Mouse (Mus musculus) Patski (cell line): ENCODE results near the gene Fam240a. TPM values are rescaled to one million over a fixed set of nuclear protein-coding genes. Genes with fewer than 3 reads are reported as not detected.
A peak's percentile ranks its signal among the peaks of the same experiment; 100 is the strongest.

Source experiments
- ATAC-seq: fragments of 100-300 bp; one replicate; pipeline ENCODE4 v1.8.0; 2021
- CTCF ChIA-PET: fragments of 350-600 bp; sonication (Branson Sonifier 250); formaldehyde crosslinking; loops from one replicate; lab custom pipeline; 2022; ENCODE audit warnings: inconsistent platforms; lab: Charles Lee
- POLR2A ChIA-PET: fragments of 350-600 bp; sonication (Branson Sonifier 250); formaldehyde crosslinking; loops from one replicate; lab custom pipeline; 2022; ENCODE audit warnings: antibody characterized with exemption, inconsistent platforms; lab: Charles Lee
- DNase-seq: peaks from one replicate; pipeline ENCODE4 v3.0.0-alpha.2; 2011; ENCODE audit warnings: low read depth, low spot score
- H3K27me3 ChIP-seq: fragments of 371-371 bp; one replicate; pipeline ENCODE4 v1.5.1; 2021
- CTCF ChIP-seq: fragments of 100-300 bp; IDR thresholded peaks from one replicate; pipeline ENCODE4 v1.5.1; 2021
- in situ Hi-C: fragments of 300-500 bp; cut with MboI; formaldehyde crosslinking; loops from 3 replicates; pipeline ENCODE4 v1.11.1; 2018; ENCODE audit warnings: low pct_unique_long_range_greater_than_20kb, mixed read lengths
- polyA plus RNA-seq: library from polyadenylated mRNA; unstranded; gene quantifications from one replicate; pipeline ENCODE4 v1.2.3, GENCODE M21; 2021

The Fam240a gene
- polyA plus RNA-seq, 1 experiment from 2014 or later, result not detected

- POLR2A ChIA-PET, result interaction anchor here (0.9 kb wide), 1 partner anchor 15 kb away, joined by 3 read pairs; no protein-coding TSS in a partner anchor
- in situ Hi-C loops, result no loop called here
- no peak for ATAC-seq
Observed at GRCm38 (mm10) chr9:110895507-110895906, 21.2 kb downstream of the Fam240a start.

DNA sequence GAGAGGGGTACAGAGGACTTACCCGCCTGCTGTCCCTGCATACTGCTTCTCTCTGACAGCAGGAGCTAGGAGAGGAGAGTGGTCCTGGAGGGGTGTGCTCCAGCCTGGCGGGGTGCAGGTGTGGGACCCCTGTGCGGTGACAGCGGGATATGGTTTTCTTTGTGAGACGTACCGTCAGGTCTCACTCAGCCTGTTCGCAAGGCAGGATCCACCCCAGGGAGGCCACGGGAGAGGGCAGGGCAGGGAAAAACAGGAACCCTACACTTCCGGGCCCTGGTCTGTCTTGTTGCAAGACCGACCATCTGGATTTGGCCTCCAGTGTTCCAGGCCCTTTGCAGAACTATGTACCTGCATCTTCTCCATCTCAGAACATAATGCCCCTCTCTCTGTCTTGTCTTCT is 23.2 kb downstream of the Fam240a start:
- ATAC-seq (no peak), DNase-seq (no peak)
- no peak for TF ChIP-seq CTCF
- in situ Hi-C loops, result no loop called here
- H3K27me3 ChIP-seq, result no peaks in the 10 kb centered on the region
- POLR2A ChIA-PET, result no interaction called here
- CTCF ChIA-PET, result no interaction called here

More at GRCm38 (mm10) chr9:110895507-110895906, 21.2 kb downstream of the Fam240a start:
- CTCF ChIA-PET, result interaction anchor here (1.0 kb wide), 1 partner anchor 48 kb away, joined by 3 read pairs; no protein-coding TSS in a partner anchor
- H3K27me3 ChIP-seq, result no peaks in the 10 kb centered on the region
- TF ChIP-seq CTCF, result no peak
- no peak for DNase-seq

- ChIA-PET CTCF (interaction anchor here (1.9 kb wide), 1 partner anchor 30 kb away, joined by 7 read pairs; no protein-coding TSS in a partner anchor), POLR2A (no interaction called here)
- no peaks in the 10 kb centered on the region for H3K27me3 ChIP-seq
- TF ChIP-seq CTCF, result no peak
- ATAC-seq (no peak), DNase-seq (no peak)
- in situ Hi-C loops, result no loop called here
Observed at GRCm38 (mm10) chr9:110892552-110892951, 24.1 kb downstream of the Fam240a start.

DNA sequence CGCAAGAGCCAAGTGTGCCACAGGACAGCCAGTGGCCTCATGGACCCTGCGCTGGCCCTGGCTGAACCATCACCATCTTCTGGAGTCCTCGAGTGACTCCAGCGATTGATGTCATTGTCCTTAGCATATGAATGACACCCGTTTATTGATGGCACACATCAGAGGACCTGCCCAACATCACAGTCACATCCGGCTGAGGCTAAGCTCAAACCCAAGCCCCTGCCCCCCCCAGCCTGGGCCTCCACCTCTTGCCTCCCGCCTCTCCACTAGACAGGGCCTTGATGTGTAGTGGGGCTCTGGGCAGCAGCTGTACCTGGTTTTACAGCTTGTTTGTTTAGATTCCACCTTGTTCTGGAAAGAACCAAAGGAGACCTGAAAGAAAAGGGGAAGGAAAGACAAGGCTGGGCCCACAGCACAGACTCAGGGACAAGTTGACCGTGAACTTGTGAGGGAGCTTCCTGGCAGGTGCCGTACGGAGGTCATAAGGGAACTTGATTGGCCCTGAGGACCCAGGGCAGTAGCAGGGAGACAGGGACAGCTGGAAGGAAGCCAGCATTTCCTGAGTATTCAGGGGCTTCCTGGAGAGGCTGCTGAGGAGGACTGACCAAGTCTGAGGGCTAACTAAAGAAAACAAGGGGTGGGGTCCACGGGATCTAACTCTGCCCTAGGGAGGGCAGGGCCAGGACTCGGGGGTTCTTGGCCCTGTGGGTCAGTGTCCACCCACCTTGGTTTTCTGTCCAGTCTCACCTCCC is 25.4 kb downstream of the Fam240a start:
- ChIA-PET POLR2A (interaction anchor here (1.4 kb wide), 1 partner anchor 11 kb away, joined by 4 read pairs; the partner anchor contains the start of genes Als2cl and Tmie), CTCF (interaction anchor here (1.1 to 1.9 kb wide), 2 partner anchors 10 to 31 kb away, joined by 4 to 7 read pairs; no protein-coding TSS in a partner anchor)
- ATAC-seq, result no peak
- H3K27me3 ChIP-seq, result no peaks in the 10 kb centered on the region
- DNase-seq, result no peak
- no peak for TF ChIP-seq CTCF
- in situ Hi-C loops, result no loop called here

DNA sequence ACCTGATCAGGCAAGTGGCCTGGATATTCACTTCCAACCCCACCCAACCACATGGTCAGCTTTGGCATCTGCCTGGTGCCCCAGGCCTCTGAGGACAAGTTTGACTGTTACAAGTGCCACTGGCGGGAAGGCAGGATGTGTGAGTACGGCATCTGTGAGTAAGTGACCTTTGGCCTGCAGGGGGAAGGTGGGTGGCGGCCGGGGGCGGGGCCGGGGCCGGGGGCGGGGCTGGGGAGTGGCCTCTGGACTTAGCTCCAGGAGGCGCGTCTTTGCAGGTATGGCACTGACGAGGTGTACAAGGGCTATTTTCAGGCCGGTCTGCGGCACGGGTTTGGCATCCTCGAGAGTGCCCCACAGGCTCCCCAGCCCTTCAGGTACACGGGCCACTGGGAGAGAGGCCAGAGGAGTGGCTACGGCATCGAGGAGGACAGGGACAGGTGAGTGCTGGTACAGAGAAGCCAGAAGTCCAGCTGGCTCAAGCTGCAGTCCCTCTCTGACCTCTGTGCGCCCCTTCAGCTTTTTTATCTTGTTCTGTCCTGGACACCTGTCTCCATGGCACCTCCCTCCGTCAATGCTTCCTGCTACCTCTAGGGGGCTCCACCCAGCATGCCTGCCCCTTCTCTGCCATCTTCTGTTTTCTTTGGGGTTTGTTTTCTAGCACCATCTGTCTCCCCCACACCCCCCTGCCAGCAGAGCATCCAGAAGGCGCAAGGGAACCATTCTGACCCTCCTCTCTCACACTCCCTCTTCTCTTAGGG is 26.5 kb downstream of the Fam240a start:
- ATAC-seq, result no peak
- DNase-seq, result no peak
- ChIA-PET POLR2A (interaction anchor here (1.4 kb wide), 1 partner anchor 10 kb away, joined by 4 read pairs; the partner anchor contains the start of genes Als2cl and Tmie), CTCF (interaction anchor here (1.0 to 1.1 kb wide), 2 partner anchors 9 to 46 kb away, joined by 3 to 4 read pairs; no protein-coding TSS in a partner anchor)
- no peak for TF ChIP-seq CTCF
- no peaks in the 10 kb centered on the region for H3K27me3 ChIP-seq
- in situ Hi-C loops, result no loop called here

DNA sequence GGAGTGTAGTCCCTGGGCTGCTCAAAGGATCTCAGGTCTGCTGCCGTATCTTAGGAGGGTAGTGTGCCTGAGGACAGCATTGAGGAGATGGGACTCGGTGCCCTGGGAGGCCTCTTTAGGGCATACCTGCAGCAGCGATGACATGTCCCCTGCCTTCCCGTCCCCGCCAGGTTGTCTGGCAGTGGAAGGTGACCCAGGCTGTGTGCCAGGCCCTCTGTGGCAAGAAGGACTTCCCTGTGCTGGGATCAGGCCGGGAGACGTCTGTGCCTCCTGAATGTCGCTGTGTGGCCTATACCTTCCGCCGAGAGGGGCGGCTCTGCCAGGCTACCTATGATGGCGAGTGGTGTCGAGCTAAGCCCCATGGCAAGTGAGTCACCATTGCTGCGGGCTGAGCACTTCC is 27.7 kb downstream of the Fam240a start:
- in situ Hi-C loops, result no loop called here
- DNase-seq (no peak), ATAC-seq (no peak)
- ChIA-PET POLR2A (no interaction called here), CTCF (interaction anchor here (1.0 kb wide), 1 partner anchor 47 kb away, joined by 3 read pairs; no protein-coding TSS in a partner anchor)
- H3K27me3 ChIP-seq, result no peaks in the 10 kb centered on the region
- no peak for TF ChIP-seq CTCF

- CTCF ChIA-PET, result no interaction called here
- H3K27me3 ChIP-seq, result no peaks in the 10 kb centered on the region
- TF ChIP-seq CTCF, result no peak
- no peak for DNase-seq
- POLR2A ChIA-PET, result no interaction called here
- no peak for ATAC-seq
- in situ Hi-C loops, result no loop called here
Observed at GRCm38 (mm10) chr9:110887388-110888303, 29.0 kb downstream of the Fam240a start.

- ChIA-PET CTCF (interaction anchor here (1.3 kb wide), 1 partner anchor 9 kb away, joined by 4 read pairs; no protein-coding TSS in a partner anchor), POLR2A (no interaction called here)
- no peak for DNase-seq
- no peak for TF ChIP-seq CTCF
- H3K27me3 ChIP-seq, result no peaks in the 10 kb centered on the region
- no peak for ATAC-seq
- in situ Hi-C loops, result no loop called here
Observed at GRCm38 (mm10) chr9:110881953-110882352, 34.7 kb downstream of the Fam240a start.

GRCm38 (mm10) chr9:110880772-110881171 is 35.9 kb downstream of the Fam240a start:
- DNase-seq, result no peak
- H3K27me3 ChIP-seq, result no peaks in the 10 kb centered on the region
- TF ChIP-seq CTCF, result no peak
- peak; percentile 68 for ATAC-seq
- ChIA-PET POLR2A (interaction anchor here (1.0 kb wide), 3 partner anchors 10 to 99 kb away, joined by 3 to 4 read pairs (median 3); no protein-coding TSS in a partner anchor), CTCF (interaction anchor here (0.7 to 1.3 kb wide), 2 partner anchors 10 to 99 kb away, joined by 3 to 4 read pairs; no protein-coding TSS in a partner anchor)
- in situ Hi-C loops, result no loop called here
